Mouse (Mus musculus) WW6 (cell line): Measurements from ENCODE around the gene Cpa1.

Experiments
- DNase-seq: peaks from one replicate; pipeline ENCODE4 v3.0.0-alpha.2; 2013; ENCODE audit warnings: low read depth, low spot score

Cpa1 gene

DNA sequence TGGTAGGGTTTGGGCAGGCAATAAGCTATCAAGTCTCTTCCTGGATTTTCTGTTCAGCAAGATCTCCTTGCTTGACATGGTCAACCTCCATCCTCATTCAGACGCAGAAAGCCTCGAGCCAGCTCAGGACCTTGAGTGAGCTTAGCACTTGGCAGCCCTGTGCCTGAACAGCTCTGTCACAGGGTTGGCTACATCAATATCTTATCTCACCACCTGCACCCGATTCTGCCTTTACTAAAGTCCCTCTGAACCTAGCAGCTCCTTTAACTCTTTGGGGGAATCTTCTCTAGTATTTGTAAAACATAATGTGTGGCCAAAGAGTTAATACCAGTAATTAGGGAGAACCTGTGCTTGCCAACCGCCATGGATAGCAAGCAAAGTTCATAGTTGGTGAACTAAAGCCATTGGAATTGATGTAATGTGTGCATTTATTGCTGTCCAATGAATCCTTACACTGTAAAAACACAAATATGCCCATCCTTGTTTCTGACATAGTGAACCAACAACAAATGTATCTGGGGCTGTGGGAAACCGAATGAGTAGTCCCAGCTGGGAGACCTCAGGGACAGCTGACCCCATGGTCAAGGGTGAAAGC is at the start of gene Cpa1:
TSS of gene Cpa1 (plus strand) at position 545 of the 595 bp plus-strand sequence.
- DNase-seq, result no peak

GRCm38 (mm10) chr6:30589819-30590218 is 49.2 kb upstream of the Cpa1 start:
- no peak for DNase-seq

GRCm38 (mm10) chr6:30591851-30592404 is 47.1 kb upstream of the Cpa1 start:
- DNase-seq, result no peak

- DNase-seq, result no peak
Observed at GRCm38 (mm10) chr6:30592417-30592974, 46.5 kb upstream of the Cpa1 start.

DNA sequence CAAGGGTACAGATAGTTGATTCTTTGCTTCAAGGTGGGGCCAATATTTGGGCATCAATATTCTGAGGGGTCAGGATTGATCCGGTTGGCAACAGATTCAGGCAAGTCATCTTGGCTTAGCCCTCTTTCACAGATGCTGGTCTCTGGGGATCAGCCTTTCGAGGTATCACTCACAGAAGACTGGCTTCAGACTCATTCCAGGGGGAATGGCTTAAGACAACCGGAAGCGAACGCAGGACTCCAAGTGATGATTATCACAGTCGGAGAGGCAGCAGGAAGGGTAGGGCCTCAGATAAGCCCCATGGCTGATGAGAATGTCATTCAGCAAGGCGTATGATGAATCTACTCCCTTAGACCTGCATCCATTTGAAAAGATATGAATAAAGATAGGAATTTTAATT is 44.7 kb upstream of the Cpa1 start:
- no peak for DNase-seq

DNA sequence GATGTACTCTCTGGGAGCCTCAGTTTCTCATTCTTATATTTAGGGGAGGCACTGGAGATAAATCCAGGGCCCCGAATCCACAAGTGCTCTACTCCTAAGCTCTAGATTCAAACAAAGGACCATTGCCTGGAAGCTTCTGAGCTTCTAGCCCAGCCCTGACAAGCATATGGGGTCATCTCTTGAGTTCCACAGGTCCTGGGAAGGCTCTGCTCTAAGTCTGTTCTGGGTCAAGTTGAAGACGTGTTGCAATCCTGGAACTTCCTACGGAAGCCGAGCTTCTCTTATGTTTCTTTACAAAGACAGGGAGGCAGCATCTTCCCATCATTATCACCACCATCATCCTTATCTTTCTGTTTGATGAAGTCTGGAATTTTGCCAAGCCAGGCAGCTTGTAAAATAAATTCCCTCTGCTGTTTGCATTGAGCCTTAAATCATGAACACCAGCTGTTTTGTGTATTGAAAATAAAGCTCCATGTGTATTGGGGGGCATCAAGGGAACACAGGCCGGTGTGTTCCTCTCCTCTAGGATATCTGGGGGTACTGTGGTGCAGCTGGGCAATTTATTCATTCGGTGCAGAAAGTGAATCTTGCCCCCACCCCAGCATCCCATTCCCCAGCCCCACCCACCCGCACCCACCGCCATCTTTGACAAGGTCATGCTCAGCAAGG is 42.7 kb upstream of the Cpa1 start:
- DNase-seq, result no peak

DNA sequence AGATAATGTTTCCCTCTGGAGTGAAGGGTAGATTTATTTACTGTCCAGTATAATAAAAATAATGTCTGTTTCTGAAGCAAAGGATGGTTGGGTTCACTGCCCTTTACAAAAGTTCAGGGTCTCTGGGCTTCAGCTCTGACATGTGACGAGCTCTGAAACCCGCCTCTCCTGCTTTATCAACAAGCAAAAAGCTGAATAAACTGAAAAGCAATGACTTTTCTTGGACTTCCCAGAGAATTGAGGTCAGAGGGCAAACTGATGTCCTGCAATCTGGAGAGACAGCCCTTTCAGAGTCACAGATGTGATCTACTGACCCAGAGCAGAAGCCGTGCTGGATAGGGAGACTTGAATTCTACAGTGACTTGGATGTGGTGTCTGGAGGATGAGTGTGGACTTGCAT is 39.0 kb upstream of the Cpa1 start:
- DNase-seq, result no peak

- DNase-seq, result no peak
Observed at GRCm38 (mm10) chr6:30600995-30601394, 38.0 kb upstream of the Cpa1 start.

DNA sequence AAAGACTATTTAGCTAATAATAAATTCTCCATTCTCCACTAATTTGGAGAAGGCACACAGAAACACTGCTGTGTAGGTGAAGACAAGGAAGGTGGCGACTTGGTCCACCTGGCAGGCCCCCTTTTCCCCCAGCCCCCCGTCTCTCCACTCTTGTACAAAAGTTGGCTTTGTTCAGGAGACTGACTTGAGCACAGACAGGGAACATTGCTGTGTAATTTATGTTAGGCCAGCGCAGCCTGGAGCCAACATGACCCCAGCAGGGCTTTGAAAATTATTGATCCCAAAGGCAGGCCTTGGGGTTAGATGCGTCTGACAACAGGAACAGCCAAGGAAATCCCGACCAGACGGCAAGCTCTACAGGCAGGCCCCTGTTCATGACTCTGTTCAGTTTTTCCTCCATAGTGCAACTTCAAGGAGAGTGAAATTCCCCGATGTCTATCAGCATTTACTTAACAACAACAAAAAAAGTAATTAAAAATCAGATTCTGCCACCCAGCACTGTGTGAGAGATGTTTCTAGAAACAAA is 34.6 kb upstream of the Cpa1 start:
- DNase-seq, result no peak

DNA sequence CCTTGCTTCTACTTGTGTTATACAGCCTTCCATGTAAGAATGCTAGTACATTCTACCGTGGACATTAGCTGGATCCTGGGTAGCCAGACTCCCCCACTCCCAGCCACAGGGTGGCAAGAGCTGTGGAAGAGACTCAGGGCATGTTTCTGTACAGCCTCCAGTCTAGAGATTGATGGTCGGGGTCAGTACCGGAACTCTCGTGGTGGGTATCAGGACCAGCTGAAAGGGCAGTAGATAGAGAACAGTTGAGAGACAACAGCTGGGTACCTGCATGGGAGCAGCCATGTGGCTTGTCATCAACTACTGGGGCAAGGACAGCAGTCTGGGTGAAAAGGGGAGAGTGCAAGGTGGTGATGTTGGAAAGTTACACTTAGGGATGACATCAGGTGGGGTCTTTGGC is 33.9 kb upstream of the Cpa1 start:
- no peak for DNase-seq

DNA sequence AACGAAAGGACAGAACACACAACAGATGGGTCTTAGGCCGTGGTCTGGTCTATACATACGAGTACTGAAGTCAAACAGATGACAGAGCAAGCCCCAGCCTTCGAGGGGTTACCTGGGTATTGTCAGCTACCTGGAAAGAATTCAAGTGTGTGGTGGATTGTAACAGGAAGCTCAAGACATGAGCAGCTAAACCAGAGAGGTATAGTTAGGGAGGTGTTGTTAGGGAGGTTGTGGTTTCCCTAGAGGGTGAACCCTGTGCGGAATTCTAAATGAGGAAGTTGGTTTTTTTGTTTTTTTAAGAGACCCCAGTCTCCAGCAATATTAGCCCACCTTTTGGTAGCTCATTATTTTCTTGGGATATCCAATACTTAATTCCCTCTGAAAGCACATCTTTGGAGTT is 33.3 kb upstream of the Cpa1 start:
- DNase-seq, result no peak

DNA sequence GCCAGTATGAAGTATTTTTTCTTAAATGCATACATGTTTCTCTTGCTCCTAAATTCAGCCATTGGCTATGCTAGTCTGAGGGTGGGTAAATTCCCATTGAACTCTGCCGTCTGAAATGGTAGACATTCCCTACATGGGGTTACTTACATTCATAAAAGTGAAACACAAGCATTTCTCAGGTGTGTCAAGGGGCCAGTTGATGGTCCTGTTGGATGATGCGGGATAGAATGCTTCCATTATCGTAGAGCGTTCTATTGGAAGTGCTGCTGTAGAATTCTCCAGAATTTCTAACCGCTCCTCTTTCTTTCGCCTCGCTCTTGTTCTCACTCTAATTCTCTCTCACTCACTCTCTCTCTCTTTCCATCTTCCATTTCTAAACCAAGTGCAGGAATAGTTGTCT is 28.3 kb upstream of the Cpa1 start, which contains the start of gene Cpa5:
TSS of gene Cpa5 (plus strand) at position 301 of the 400 bp plus-strand sequence.
- DNase-seq, result no peak

- DNase-seq, result no peak
Observed at GRCm38 (mm10) chr6:30611212-30611611, 27.8 kb upstream of the Cpa1 start.

- DNase-seq, result no peak
Observed at GRCm38 (mm10) chr6:30614251-30614650, 24.8 kb upstream of the Cpa1 start.

DNA sequence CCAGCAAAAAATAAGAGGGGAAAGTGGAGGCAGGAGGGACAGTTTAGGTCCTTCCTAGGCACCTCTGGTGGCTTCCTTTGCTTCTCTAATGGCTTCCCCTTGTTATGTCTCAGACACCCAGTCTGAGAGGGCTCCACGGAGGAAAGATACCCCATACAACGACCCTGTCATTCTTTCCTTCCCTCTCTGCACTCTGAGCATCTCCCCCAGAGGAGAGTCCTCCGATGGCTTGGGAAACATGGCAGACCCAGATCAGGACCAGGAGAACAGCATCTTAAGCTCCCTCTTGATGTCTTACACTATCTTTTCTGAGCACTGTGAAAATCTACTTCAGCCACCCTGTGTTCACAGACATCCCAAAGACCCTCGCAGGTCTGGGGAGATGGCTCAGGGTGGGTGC is 23.3 kb upstream of the Cpa1 start:
- DNase-seq, result no peak

DNA sequence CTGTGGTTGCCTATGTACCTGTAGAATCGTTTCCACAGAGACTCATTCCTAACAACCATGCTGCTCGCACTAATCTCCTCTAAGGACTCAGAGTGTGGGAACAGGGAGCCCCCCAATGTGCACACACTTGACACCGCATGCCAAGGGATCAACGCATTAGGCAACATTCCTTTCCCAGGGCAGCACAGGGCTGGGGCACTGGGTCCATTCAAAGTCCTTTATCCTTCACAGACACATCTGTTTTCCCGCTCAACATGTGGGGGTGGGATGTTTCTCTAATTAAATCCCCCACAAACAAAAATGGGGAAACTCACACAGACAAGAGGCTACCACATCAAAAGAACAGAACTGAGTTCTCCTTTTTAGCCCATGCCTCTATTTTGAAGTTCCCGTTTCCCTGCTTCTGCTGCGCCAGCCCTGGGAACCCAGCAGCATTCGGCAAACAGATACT is 22.5 kb upstream of the Cpa1 start:
- DNase-seq, result no peak

DNA sequence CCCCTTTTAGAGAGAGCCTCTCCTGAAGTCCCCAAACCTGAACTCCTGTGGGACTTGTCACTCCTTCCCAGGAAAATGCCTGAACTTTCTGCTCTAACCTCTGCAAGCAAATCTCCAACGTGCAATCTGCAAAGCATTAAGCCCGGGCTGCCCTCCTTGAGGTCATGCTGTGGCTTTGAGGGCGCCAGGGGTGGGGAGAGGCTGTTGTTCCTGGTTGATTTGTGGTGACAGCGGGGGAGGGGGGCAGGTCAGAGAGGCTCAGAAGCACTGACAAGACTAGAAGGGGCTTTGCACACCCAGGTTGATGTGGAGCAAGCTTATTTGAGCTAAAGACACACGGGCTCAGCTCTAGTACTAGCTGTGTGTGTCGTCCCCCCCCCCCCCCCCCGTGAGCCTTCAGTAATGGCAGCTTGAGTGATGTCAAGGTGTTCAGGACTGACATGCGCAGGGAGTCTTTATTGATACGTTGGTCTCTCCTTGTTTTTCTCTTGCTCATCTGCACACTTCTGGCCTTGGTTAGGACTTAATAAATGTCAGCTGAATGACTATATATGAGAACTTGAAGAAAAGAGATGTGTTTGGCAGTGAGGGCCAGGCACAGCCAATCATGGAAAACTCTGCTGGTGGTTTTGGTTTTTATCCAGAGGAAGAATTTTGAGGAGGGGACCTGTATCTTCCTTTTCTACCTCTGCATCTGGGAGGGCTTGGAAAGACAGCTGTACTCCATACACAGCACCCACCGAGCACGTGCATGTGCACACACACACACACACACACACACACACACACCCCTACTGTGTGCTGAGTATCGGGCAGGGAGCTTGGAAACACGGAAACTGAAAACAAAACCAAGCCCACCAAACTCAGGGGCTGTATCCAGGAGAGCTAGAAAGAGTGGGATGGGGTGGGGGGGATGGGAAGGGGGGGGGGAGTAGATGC is 21.7 kb upstream of the Cpa1 start:
- DNase-seq, result no peak

- no peak for DNase-seq
Observed at GRCm38 (mm10) chr6:30617959-30618590, 20.9 kb upstream of the Cpa1 start.

DNA sequence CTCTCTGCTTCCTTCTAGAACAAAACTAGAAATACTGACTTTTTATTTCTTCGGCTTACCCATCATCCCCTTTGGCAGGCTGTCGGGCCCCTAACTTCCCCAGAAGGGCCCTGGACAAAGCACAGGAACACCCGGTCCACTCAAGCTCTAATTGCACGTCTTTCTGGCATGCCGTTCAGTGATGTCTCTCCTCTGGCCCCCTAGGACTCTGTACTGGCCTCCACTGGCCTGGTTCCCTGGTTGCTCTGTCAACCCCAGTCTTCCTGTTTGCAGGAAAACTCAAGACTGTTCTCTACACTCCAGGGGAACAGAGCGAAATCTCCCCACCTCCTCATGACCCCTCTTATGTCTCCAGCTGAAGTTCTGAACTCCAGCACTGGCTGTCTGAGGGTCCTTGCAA is 20.3 kb upstream of the Cpa1 start:
- no peak for DNase-seq

DNA sequence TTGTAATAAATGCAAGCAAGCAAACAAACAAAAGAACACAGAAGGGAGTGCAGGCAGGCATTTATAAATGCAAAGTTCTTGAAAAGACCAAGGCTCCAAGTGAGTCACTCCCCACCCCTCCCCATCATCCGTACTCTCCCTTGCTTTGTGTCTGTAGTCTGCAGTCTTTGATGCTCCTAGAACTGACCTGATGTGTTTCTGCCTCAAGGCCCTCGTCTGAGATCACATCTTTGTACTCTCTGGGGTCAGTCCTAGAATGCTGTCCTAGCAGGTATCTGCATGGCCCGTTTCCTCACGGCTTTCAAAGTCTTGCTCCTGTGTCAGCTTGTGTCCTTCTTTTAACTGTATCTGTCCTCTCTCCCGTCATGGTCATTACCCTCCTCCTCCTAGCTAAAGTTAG is 19.4 kb upstream of the Cpa1 start:
- DNase-seq, result no peak

DNA sequence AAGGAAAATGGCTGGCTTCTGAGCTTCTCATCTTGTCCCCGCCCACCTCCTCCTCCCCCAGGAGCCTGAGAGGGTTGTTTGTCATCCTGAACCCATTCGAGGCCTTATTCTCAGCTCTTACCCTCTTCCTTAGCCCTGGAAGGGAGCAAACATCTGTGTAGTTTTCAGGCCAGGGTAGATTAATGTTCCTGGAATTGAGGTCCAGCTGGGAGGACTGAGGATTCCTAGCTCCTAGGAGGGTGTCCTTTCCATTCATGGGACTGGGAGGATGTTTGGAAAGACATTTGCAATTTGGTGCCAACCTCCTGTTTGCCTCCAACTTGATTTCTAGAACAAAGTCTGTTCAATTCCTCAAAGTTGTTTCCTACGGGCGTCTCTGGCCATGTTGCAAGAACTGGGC is 18.4 kb upstream of the Cpa1 start:
- no peak for DNase-seq
